Mouse (Mus musculus): ENCODE data around the gene Myh3. TPM values are rescaled to one million over a fixed set of nuclear protein-coding genes. Genes with fewer than 3 reads are reported as not detected.
A peak's percentile ranks its signal among the peaks of the same experiment; 100 is the strongest.

Gene Myh3
- polyA plus RNA-seq, 1 experiment from 2014 or later: 0.06 TPM

GRCm38 (mm10) chr11:67039799-67040198, 38.3 kb upstream of the Myh3 start:
- DNase-seq (no peak), ATAC-seq (no peak)
- Histone ChIP-seq H3K4me1 (ENCODE audit: insufficient read depth) (peaks cover 3% of the 10 kb centered on the region; the same call in 1 of the 2 replicates), H3K36me3 (replicated peaks; ENCODE audit: insufficient read depth, low read length) (peaks cover 35% of the 10 kb centered on the region), H3K27me3 (ENCODE audit: insufficient read depth, low read length) (no peaks in the 10 kb centered on the region), H3K4me3 (ENCODE audit: low read depth, low read length) (no peak overlapping the region), H3K27ac (ENCODE audit: low read depth) (no peak overlapping the region), H3K9ac (replicated peaks) (no peak overlapping the region), H3K9me3 (ENCODE audit: low read length) (no peaks in the 10 kb centered on the region), H3K4me2 (ENCODE audit: low read depth, low read length) (no peak overlapping the region)
- TF ChIP-seq EP300 (IDR thresholded peaks at IDR 0.05; ENCODE audit: low read depth) (no peak), CTCF (IDR thresholded peaks at IDR 0.05; ENCODE audit: low read depth) (peak; percentile 45)
- 82% methylated on average over 3 of the region's 3 CpGs for WGBS (ENCODE audit: insufficient replicate concordance)

- H3K4me1 ChIP-seq (ENCODE audit: insufficient read depth): peaks cover 6% of the 10 kb centered on the region
- 84% methylated on average over 6 of the region's 6 CpGs for WGBS (ENCODE audit: insufficient replicate concordance)
- peaks cover 35% of the 10 kb centered on the region for H3K36me3 ChIP-seq (replicated peaks; ENCODE audit: insufficient read depth, low read length)
- no peaks in the 10 kb centered on the region for H3K27me3 ChIP-seq (ENCODE audit: insufficient read depth, low read length)
- no peaks in the 10 kb centered on the region for H3K9me3 ChIP-seq (ENCODE audit: low read length)
- H3K27ac ChIP-seq (ENCODE audit: low read depth): no peak overlapping the region
- TF ChIP-seq CTCF (IDR thresholded peaks at IDR 0.05; ENCODE audit: low read depth): no peak
- TF ChIP-seq EP300 (IDR thresholded peaks at IDR 0.05; ENCODE audit: low read depth): no peak
- H3K4me3 ChIP-seq (ENCODE audit: low read depth, low read length): no peak overlapping the region
- H3K4me2 ChIP-seq (ENCODE audit: low read depth, low read length): no peak overlapping the region
- no peak for ATAC-seq
- DNase-seq: no peak
- no peak overlapping the region for H3K9ac ChIP-seq (replicated peaks)
Observed at GRCm38 (mm10) chr11:67040483-67040882, 37.6 kb upstream of the Myh3 start.

GRCm38 (mm10) chr11:67043007-67043406, 35.1 kb upstream of the Myh3 start:
- peaks cover 14% of the 10 kb centered on the region for H3K4me1 ChIP-seq (ENCODE audit: insufficient read depth)
- H3K9ac ChIP-seq (replicated peaks): no peak overlapping the region
- H3K9me3 ChIP-seq (ENCODE audit: low read length): no peaks in the 10 kb centered on the region
- H3K27ac ChIP-seq (ENCODE audit: low read depth): no peak overlapping the region
- ATAC-seq (no peak), DNase-seq (no peak)
- no peak overlapping the region for H3K4me2 ChIP-seq (ENCODE audit: low read depth, low read length)
- no peaks in the 10 kb centered on the region for H3K27me3 ChIP-seq (ENCODE audit: insufficient read depth, low read length)
- H3K36me3 ChIP-seq (replicated peaks; ENCODE audit: insufficient read depth, low read length): peaks cover 28% of the 10 kb centered on the region
- TF ChIP-seq EP300 (IDR thresholded peaks at IDR 0.05; ENCODE audit: low read depth) (no peak), CTCF (IDR thresholded peaks at IDR 0.05; ENCODE audit: low read depth) (no peak)
- no peak overlapping the region for H3K4me3 ChIP-seq (ENCODE audit: low read depth, low read length)
- WGBS (ENCODE audit: insufficient replicate concordance): 70% methylated on average over 8 of the region's 8 CpGs

GRCm38 (mm10) chr11:67044959-67045358, 33.1 kb upstream of the Myh3 start:
- DNase-seq (peak; percentile 51), ATAC-seq (peak; percentile 94)
- no peak overlapping the region for H3K9ac ChIP-seq (replicated peaks)
- H3K4me1 ChIP-seq (ENCODE audit: insufficient read depth): peaks cover 14% of the 10 kb centered on the region
- 56% methylated on average over 6 of the region's 6 CpGs for WGBS (ENCODE audit: insufficient replicate concordance)
- peak overlapping the region; percentile 75 for H3K27ac ChIP-seq (ENCODE audit: low read depth)
- H3K4me3 ChIP-seq (ENCODE audit: low read depth, low read length): no peak overlapping the region
- H3K4me2 ChIP-seq (ENCODE audit: low read depth, low read length): no peak overlapping the region
- no peak for TF ChIP-seq EP300 (IDR thresholded peaks at IDR 0.05; ENCODE audit: low read depth)
- TF ChIP-seq CTCF (IDR thresholded peaks at IDR 0.05; ENCODE audit: low read depth): no peak
- H3K9me3 ChIP-seq (ENCODE audit: low read length): no peaks in the 10 kb centered on the region
- no peaks in the 10 kb centered on the region for H3K27me3 ChIP-seq (ENCODE audit: insufficient read depth, low read length)
- H3K36me3 ChIP-seq (replicated peaks; ENCODE audit: insufficient read depth, low read length): peaks cover 17% of the 10 kb centered on the region

GRCm38 (mm10) chr11:67047199-67047598, 30.9 kb upstream of the Myh3 start:
- no peak overlapping the region for H3K4me3 ChIP-seq (ENCODE audit: low read depth, low read length)
- peaks cover 20% of the 10 kb centered on the region for H3K4me1 ChIP-seq (ENCODE audit: insufficient read depth)
- no peak overlapping the region for H3K27ac ChIP-seq (ENCODE audit: low read depth)
- WGBS (ENCODE audit: insufficient replicate concordance): 53% methylated on average over 5 of the region's 5 CpGs
- DNase-seq (no peak), ATAC-seq (peak; percentile 28; the same call in 1 of the 2 replicates)
- no peaks in the 10 kb centered on the region for H3K27me3 ChIP-seq (ENCODE audit: insufficient read depth, low read length)
- H3K9me3 ChIP-seq (ENCODE audit: low read length): no peaks in the 10 kb centered on the region
- H3K36me3 ChIP-seq (replicated peaks; ENCODE audit: insufficient read depth, low read length): no peaks in the 10 kb centered on the region; the same call in 1 of the 2 replicates
- TF ChIP-seq CTCF (IDR thresholded peaks at IDR 0.05; ENCODE audit: low read depth) (no peak), EP300 (IDR thresholded peaks at IDR 0.05; ENCODE audit: low read depth) (no peak)
- no peak overlapping the region for H3K4me2 ChIP-seq (ENCODE audit: low read depth, low read length)
- H3K9ac ChIP-seq (replicated peaks): no peak overlapping the region

GRCm38 (mm10) chr11:67048496-67048895, 29.6 kb upstream of the Myh3 start:
- H3K36me3 ChIP-seq (replicated peaks; ENCODE audit: insufficient read depth, low read length): no peaks in the 10 kb centered on the region; the same call in 1 of the 2 replicates
- ATAC-seq: no peak
- no peak overlapping the region for H3K4me2 ChIP-seq (ENCODE audit: low read depth, low read length)
- no peaks in the 10 kb centered on the region for H3K9me3 ChIP-seq (ENCODE audit: low read length)
- TF ChIP-seq CTCF (IDR thresholded peaks at IDR 0.05; ENCODE audit: low read depth) (no peak), EP300 (IDR thresholded peaks at IDR 0.05; ENCODE audit: low read depth) (no peak)
- H3K27me3 ChIP-seq (ENCODE audit: insufficient read depth, low read length): no peaks in the 10 kb centered on the region
- no peak for DNase-seq
- H3K9ac ChIP-seq (replicated peaks): no peak overlapping the region
- 77% methylated on average over 8 of the region's 8 CpGs for WGBS (ENCODE audit: insufficient replicate concordance)
- no peak overlapping the region for H3K4me3 ChIP-seq (ENCODE audit: low read depth, low read length)
- H3K4me1 ChIP-seq (ENCODE audit: insufficient read depth): peaks cover 23% of the 10 kb centered on the region
- H3K27ac ChIP-seq (ENCODE audit: low read depth): no peak overlapping the region

- DNase-seq: no peak
- Histone ChIP-seq H3K36me3 (replicated peaks; ENCODE audit: insufficient read depth, low read length) (no peaks in the 10 kb centered on the region; the same call in 1 of the 2 replicates), H3K4me3 (ENCODE audit: low read depth, low read length) (no peak overlapping the region), H3K9ac (replicated peaks) (no peak overlapping the region), H3K9me3 (ENCODE audit: low read length) (no peaks in the 10 kb centered on the region), H3K4me1 (ENCODE audit: insufficient read depth) (peaks cover 26% of the 10 kb centered on the region), H3K4me2 (ENCODE audit: low read depth, low read length) (no peak overlapping the region), H3K27ac (ENCODE audit: low read depth) (no peak overlapping the region), H3K27me3 (ENCODE audit: insufficient read depth, low read length) (no peaks in the 10 kb centered on the region)
- WGBS (ENCODE audit: insufficient replicate concordance): 75% methylated on average over 3 of the region's 3 CpGs
- TF ChIP-seq EP300 (IDR thresholded peaks at IDR 0.05; ENCODE audit: low read depth) (no peak), CTCF (IDR thresholded peaks at IDR 0.05; ENCODE audit: low read depth) (peak; percentile 22; the same call in 1 of the 2 replicates)
- ATAC-seq: no peak
Observed at GRCm38 (mm10) chr11:67049256-67049655, 28.8 kb upstream of the Myh3 start.
